Mouse (Mus musculus): Measurements from ENCODE around the gene Krt26. TPM values are rescaled to one million over a fixed set of nuclear protein-coding genes. Genes with fewer than 3 reads are reported as not detected.

Gene Krt26
- total RNA-seq, 2 experiments from 2014 or later: not detected

- ATAC-seq (replicated peaks; ENCODE audit: poor library complexity, severe bottlenecking): no peak
These were observed 44.9 kb downstream of the Krt26 start for GRCm38 (mm10) chr11:99292846-99293245.

DNA sequence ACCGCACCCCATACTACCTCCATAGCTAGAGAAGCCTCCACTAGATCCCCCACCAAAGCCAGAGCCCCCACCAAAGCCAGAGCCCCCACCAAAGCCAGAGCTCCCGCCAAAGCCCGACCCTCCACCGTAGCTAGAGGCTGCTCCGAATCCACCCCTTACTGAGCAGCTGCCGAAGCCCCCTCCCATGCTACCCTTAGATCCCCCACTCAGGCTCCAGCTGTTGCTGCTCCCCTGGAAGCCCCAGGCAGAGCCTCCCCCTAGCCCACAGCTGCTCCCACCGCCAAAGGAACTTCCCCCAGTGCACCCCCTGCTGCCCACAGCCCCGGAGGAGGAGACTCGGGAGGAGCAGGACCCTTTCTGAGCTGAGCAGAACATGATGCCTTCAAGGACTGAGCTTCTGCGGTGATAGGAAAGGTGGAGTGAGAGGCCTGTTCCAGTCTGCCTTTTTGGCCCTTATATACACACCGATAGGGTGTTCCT lies 52.9 kb downstream of the Krt26 start, which contains the start of gene Krt24:
Gene Krt24 (minus strand): TSS at position 430 of the 480 bp plus-strand sequence.
- no peak for ATAC-seq (replicated peaks; ENCODE audit: poor library complexity, severe bottlenecking)

- ATAC-seq (replicated peaks; ENCODE audit: poor library complexity, severe bottlenecking): no peak
These were observed 53.8 kb downstream of the Krt26 start for GRCm38 (mm10) chr11:99284011-99284410.

DNA sequence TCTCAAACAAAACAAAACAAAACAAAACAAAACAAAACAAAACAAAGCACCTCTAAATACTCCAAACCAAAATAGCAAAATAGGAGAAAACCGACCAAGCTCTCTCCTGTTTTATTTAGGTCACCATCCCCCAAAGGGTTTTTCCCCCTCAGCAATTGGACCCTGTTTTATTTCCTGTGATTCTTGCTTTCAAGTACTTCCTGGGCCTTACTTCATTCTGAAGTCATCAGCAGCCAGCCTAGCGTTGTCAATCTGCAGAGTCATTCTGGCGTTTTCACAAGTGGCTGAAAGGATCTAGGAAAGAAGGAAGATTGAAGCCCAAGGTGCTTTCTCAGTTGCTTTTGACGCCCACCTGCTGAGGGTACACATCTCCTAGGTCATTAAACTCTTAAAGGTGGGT lies 54.4 kb downstream of the Krt26 start:
- no peak for ATAC-seq (replicated peaks; ENCODE audit: poor library complexity, severe bottlenecking)

GRCm38 (mm10) chr11:99281116-99281515 lies 56.6 kb downstream of the Krt26 start:
- no peak for ATAC-seq (replicated peaks; ENCODE audit: poor library complexity, severe bottlenecking)

DNA sequence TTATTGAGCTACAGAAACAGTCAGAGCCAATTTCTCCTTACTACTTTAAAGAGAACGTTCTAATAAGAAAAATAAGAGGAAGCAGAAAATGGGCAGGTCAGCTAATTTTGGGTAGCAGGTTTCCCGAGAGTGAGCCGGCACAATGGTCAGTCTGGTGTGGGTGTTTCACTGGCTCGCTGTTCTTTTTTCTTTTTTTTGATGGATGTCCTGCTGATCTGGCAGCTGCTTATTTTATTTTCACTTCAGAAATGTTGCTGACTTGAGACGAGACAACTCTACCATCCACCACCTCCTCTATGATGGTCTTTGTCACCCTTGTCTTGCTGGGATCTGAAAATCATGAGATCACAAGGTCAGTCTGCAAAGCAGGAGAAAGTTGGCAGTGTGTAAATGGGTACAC lies 57.8 kb downstream of the Krt26 start:
- ATAC-seq (replicated peaks; ENCODE audit: poor library complexity, severe bottlenecking): no peak

Other genes starting within 250 kb of the Krt26 start
- gene Tns4, start 248.7 kb downstream of the Krt26 start, total RNA-seq (2014; fragmentation: Nextera tagmentation): 2.8 and 3.0 TPM in 2 replicates
- gene Tns4, start 248.7 kb downstream of the Krt26 start, total RNA-seq (2017): 0.62 and 3.1 TPM in 2 replicates
- gene Ccr7, start 182.9 kb downstream of the Krt26 start, total RNA-seq (2014; fragmentation: Nextera tagmentation): not detected in 2 replicates
- 0.34 TPM in 1 of 2 replicates, not detected in the other for gene Ccr7, start 182.9 kb downstream of the Krt26 start, total RNA-seq (2017)
- 91.7 and 118 TPM in 2 replicates for gene Smarce1, start 106.9 kb downstream of the Krt26 start, total RNA-seq (2014; fragmentation: Nextera tagmentation)
- 256 and 293 TPM in 2 replicates for gene Smarce1, start 106.9 kb downstream of the Krt26 start, total RNA-seq (2017)
- gene Krt222, start 93.9 kb downstream of the Krt26 start, total RNA-seq (2014; fragmentation: Nextera tagmentation): not detected in 2 replicates
- not detected in 2 replicates for gene Krt222, start 93.9 kb downstream of the Krt26 start, total RNA-seq (2017)
- not detected in 2 replicates for gene Krt24, start 52.7 kb downstream of the Krt26 start, total RNA-seq (2014; fragmentation: Nextera tagmentation)
- not detected in 2 replicates for gene Krt24, start 52.7 kb downstream of the Krt26 start, total RNA-seq (2017)
- gene Krt25, start 15.0 kb downstream of the Krt26 start, total RNA-seq (2014; fragmentation: Nextera tagmentation): not detected in 2 replicates
- gene Krt25, start 15.0 kb downstream of the Krt26 start, total RNA-seq (2017): not detected in 2 replicates
- not detected in 2 replicates for gene Krt27, start 13.1 kb upstream of the Krt26 start, total RNA-seq (2014; fragmentation: Nextera tagmentation)
- not detected in 2 replicates for gene Krt27, start 13.1 kb upstream of the Krt26 start, total RNA-seq (2017)
- not detected in 2 replicates for gene Krt28, start 36.9 kb upstream of the Krt26 start, total RNA-seq (2014; fragmentation: Nextera tagmentation)
- not detected in 2 replicates for gene Krt28, start 36.9 kb upstream of the Krt26 start, total RNA-seq (2017)
- 1.7 and 7.5 TPM in 2 replicates for gene Krt10, start 51.4 kb upstream of the Krt26 start, total RNA-seq (2014; fragmentation: Nextera tagmentation)
- gene Krt10, start 51.4 kb upstream of the Krt26 start, total RNA-seq (2017): 0.39 TPM in 1 of 2 replicates, not detected in the other
- gene Krt12, start 84.3 kb upstream of the Krt26 start, total RNA-seq (2014; fragmentation: Nextera tagmentation): not detected in 2 replicates
- gene Krt12, start 84.3 kb upstream of the Krt26 start, total RNA-seq (2017): not detected in 2 replicates
- not detected in 2 replicates for gene Krt20, start 100.2 kb upstream of the Krt26 start, total RNA-seq (2014; fragmentation: Nextera tagmentation)
- gene Krt20, start 100.2 kb upstream of the Krt26 start, total RNA-seq (2017): not detected in 2 replicates
- gene Krt23, start 155.2 kb upstream of the Krt26 start, total RNA-seq (2014; fragmentation: Nextera tagmentation): not detected in 2 replicates
- not detected in 2 replicates for gene Krt23, start 155.2 kb upstream of the Krt26 start, total RNA-seq (2017)
- gene Krt39, start 183.4 kb upstream of the Krt26 start, total RNA-seq (2014; fragmentation: Nextera tagmentation): not detected in 2 replicates
- gene Krt39, start 183.4 kb upstream of the Krt26 start, total RNA-seq (2017): not detected in 2 replicates
- gene Krt40, start 205.2 kb upstream of the Krt26 start, total RNA-seq (2014; fragmentation: Nextera tagmentation): not detected in 2 replicates
- not detected in 2 replicates for gene Krt40, start 205.2 kb upstream of the Krt26 start, total RNA-seq (2017)
- gene Krtap3-3, start 212.9 kb upstream of the Krt26 start, total RNA-seq (2014; fragmentation: Nextera tagmentation): not detected in 2 replicates
- gene Krtap3-3, start 212.9 kb upstream of the Krt26 start, total RNA-seq (2017): not detected in 2 replicates
- not detected in 2 replicates for gene Krtap3-2, start 218.9 kb upstream of the Krt26 start, total RNA-seq (2014; fragmentation: Nextera tagmentation)
- gene Krtap3-2, start 218.9 kb upstream of the Krt26 start, total RNA-seq (2017): not detected in 2 replicates
- not detected in 2 replicates for gene Gm11939, start 221.5 kb upstream of the Krt26 start, total RNA-seq (2014; fragmentation: Nextera tagmentation)
- not detected in 2 replicates for gene Gm11939, start 221.5 kb upstream of the Krt26 start, total RNA-seq (2017)
- gene Krtap3-1, start 228.7 kb upstream of the Krt26 start, total RNA-seq (2014; fragmentation: Nextera tagmentation): not detected in 2 replicates
- not detected in 2 replicates for gene Krtap3-1, start 228.7 kb upstream of the Krt26 start, total RNA-seq (2017)
- gene Krtap1-5, start 243.1 kb upstream of the Krt26 start, total RNA-seq (2014; fragmentation: Nextera tagmentation): not detected in 2 replicates
- gene Krtap1-5, start 243.1 kb upstream of the Krt26 start, total RNA-seq (2017): not detected in 2 replicates
- gene Krtap1-4, start 245.7 kb upstream of the Krt26 start, total RNA-seq (2014; fragmentation: Nextera tagmentation): not detected in 2 replicates
- not detected in 2 replicates for gene Krtap1-4, start 245.7 kb upstream of the Krt26 start, total RNA-seq (2017)

All from granulocyte monocyte progenitor cell, adult 5-6 weeks (primary cell).